Mouse (Mus musculus) small intestine, adult 2 months (tissue): ENCODE results near the gene Itga9. TPM values are rescaled to one million over a fixed set of nuclear protein-coding genes. Genes with fewer than 3 reads are reported as not detected.

Source experiments
- H3K27ac ChIP-seq: fragments of 200-500 bp; 2 replicates; pipeline ENCODE4 v1.5.1; 2012; ENCODE audit warnings: low read depth, low read length, control low read depth, inconsistent platforms; ENCODE audit not compliant: insufficient read depth
- H3K27me3 ChIP-seq: fragments of 200-500 bp; 2 replicates; pipeline ENCODE4 v1.6.1; 2012; ENCODE audit warnings: mild to moderate bottlenecking, moderate library complexity, low read length, inconsistent platforms; ENCODE audit not compliant: control insufficient read depth, insufficient read depth
- H3K36me3 ChIP-seq: fragments of 200-500 bp; 2 replicates; pipeline ENCODE4 v1.6.1; 2012; ENCODE audit warnings: mild to moderate bottlenecking, low read length, control low read depth, inconsistent platforms; ENCODE audit not compliant: control insufficient read depth, insufficient read depth
- H3K4me1 ChIP-seq: fragments of 200-500 bp; 2 replicates; pipeline ENCODE4 v1.6.1; 2012; ENCODE audit warnings: low read length, inconsistent platforms, mixed read lengths; ENCODE audit not compliant: control insufficient read depth, insufficient read depth, insufficient read length
- H3K4me3 ChIP-seq: fragments of 200-500 bp; 2 replicates; pipeline ENCODE4 v1.5.1; 2012; ENCODE audit warnings: low read depth, mild to moderate bottlenecking, control low read depth, inconsistent platforms, low read length, moderate library complexity
- CTCF ChIP-seq: fragments of 200-500 bp; IDR thresholded peaks from 2 replicates; pipeline ENCODE4 v1.5.1; 2012; ENCODE audit warnings: low read depth, mild to moderate bottlenecking, control low read depth, inconsistent platforms, low read length, moderate library complexity, mixed read lengths; ENCODE audit not compliant: insufficient replicate concordance, insufficient read length; ENCODE audit errors: extremely low read depth
- POLR2A ChIP-seq: fragments of 200-500 bp; IDR thresholded peaks from 2 replicates; pipeline ENCODE4 v1.6.1; 2012; ENCODE audit warnings: low read depth, mild to moderate bottlenecking, control low read depth, inconsistent platforms, low read length, moderate library complexity
- WGBS: fragments of 180-500 bp; shearing (Covaris S2); methylation state at CpG from one replicate; pipeline ENCODE4 v1.1.7; 2018; 5-methylcytosine and 5-hydroxymethylcytosine counted together
- polyA plus RNA-seq: library from polyadenylated mRNA; depleted of rRNA; stranded (reverse); fragments of >200 nt; gene quantifications from 2 replicates; pipeline ENCODE4 v1.2.3, GENCODE M21; 2012

Itga9 gene
- polyA plus RNA-seq, 1 experiment, result 8.0 TPM

GRCm38 (mm10) chr9:118737124-118737523, 130.6 kb downstream of the Itga9 start:
- no peak for TF ChIP-seq POLR2A
- no peak for TF ChIP-seq CTCF
- H3K27ac ChIP-seq, result peak overlapping the region; percentile 81
- no peaks in the 10 kb centered on the region for H3K4me1 ChIP-seq
- WGBS, result 66% methylated on average over 2 of the region's 2 CpGs
- no peaks in the 10 kb centered on the region for H3K27me3 ChIP-seq
- no peak overlapping the region for H3K4me3 ChIP-seq
- H3K36me3 ChIP-seq, result no peaks in the 10 kb centered on the region

GRCm38 (mm10) chr9:118737601-118738137, 131.2 kb downstream of the Itga9 start:
- H3K4me1 ChIP-seq, result no peaks in the 10 kb centered on the region
- H3K27ac ChIP-seq, result peak overlapping the region; percentile 81
- no peak for TF ChIP-seq POLR2A
- H3K4me3 ChIP-seq, result no peak overlapping the region
- H3K36me3 ChIP-seq, result no peaks in the 10 kb centered on the region
- H3K27me3 ChIP-seq, result no peaks in the 10 kb centered on the region
- WGBS, result 41% methylated on average over 9 of the region's 9 CpGs

GRCm38 (mm10) chr9:118738311-118738710, 131.8 kb downstream of the Itga9 start:
- Histone ChIP-seq H3K27ac (peak overlapping the region; percentile 21; the same call in 1 of the 2 replicates), H3K4me3 (no peak overlapping the region)
- 75% methylated on average over 5 of the region's 5 CpGs for WGBS

GRCm38 (mm10) chr9:118739071-118739470, 132.6 kb downstream of the Itga9 start:
- WGBS, result 87% methylated on average over 3 of the region's 3 CpGs
- no peaks in the 10 kb centered on the region for H3K27me3 ChIP-seq
- no peaks in the 10 kb centered on the region for H3K36me3 ChIP-seq
- no peaks in the 10 kb centered on the region for H3K4me1 ChIP-seq
- H3K27ac ChIP-seq, result no peak overlapping the region
- no peak for TF ChIP-seq POLR2A
- no peak for TF ChIP-seq CTCF
- H3K4me3 ChIP-seq, result no peak overlapping the region

More at GRCm38 (mm10) chr9:118738311-118738710, 131.8 kb downstream of the Itga9 start:
- TF ChIP-seq POLR2A (no peak), CTCF (no peak)
- H3K27me3 ChIP-seq, result no peaks in the 10 kb centered on the region
- no peaks in the 10 kb centered on the region for H3K36me3 ChIP-seq
- H3K4me1 ChIP-seq, result no peaks in the 10 kb centered on the region

GRCm38 (mm10) chr9:118739659-118740058, 133.2 kb downstream of the Itga9 start:
- 83% methylated on average over 3 of the region's 3 CpGs for WGBS

GRCm38 (mm10) chr9:118741268-118741667, 134.8 kb downstream of the Itga9 start:
- Histone ChIP-seq H3K27me3 (no peaks in the 10 kb centered on the region), H3K27ac (0 out of 2 replicates have a peak overlapping the region, but pooled peaks have one; percentile 39), H3K4me1 (no peaks in the 10 kb centered on the region), H3K36me3 (no peaks in the 10 kb centered on the region), H3K4me3 (no peak overlapping the region)
- no peak for TF ChIP-seq POLR2A
- no peak for TF ChIP-seq CTCF
- 41% methylated on average over 9 of the region's 9 CpGs for WGBS

More at GRCm38 (mm10) chr9:118739659-118740058, 133.2 kb downstream of the Itga9 start:
- Histone ChIP-seq H3K27ac (no peak overlapping the region), H3K4me3 (no peak overlapping the region), H3K4me1 (no peaks in the 10 kb centered on the region), H3K27me3 (no peaks in the 10 kb centered on the region), H3K36me3 (no peaks in the 10 kb centered on the region)
- TF ChIP-seq POLR2A, result no peak
- TF ChIP-seq CTCF, result no peak

GRCm38 (mm10) chr9:118749335-118749949, 143.0 kb downstream of the Itga9 start:
- Histone ChIP-seq H3K27ac (no peak overlapping the region), H3K36me3 (no peaks in the 10 kb centered on the region)
- 75% methylated on average over 8 of the region's 8 CpGs for WGBS

More at GRCm38 (mm10) chr9:118749335-118749949, 143.0 kb downstream of the Itga9 start:
- H3K4me1 ChIP-seq, result no peaks in the 10 kb centered on the region
- no peak for TF ChIP-seq CTCF
- TF ChIP-seq POLR2A, result no peak
- no peak overlapping the region for H3K4me3 ChIP-seq
- no peaks in the 10 kb centered on the region for H3K27me3 ChIP-seq
